17 mouse cellular contexts compared by ENCODE assay signal in genomic region chr1:156964586-156964932, GRCm38 (mm10). TPM values are rescaled to one million over a fixed set of nuclear protein-coding genes. Genes with fewer than 3 reads are reported as not detected.
DNase-seq lines count a peak whose midpoint lies in the region; ATAC-seq and TF ChIP-seq lines count a peak whose summit lies in the region.
"Had no signal": no experiment of that assay in that cellular context is flagged by ENCODE, and none has a peak within 500 bp of the region (broad histone marks: within the 10 kb centered on the region; RNA-seq: fewer than 3 reads in every experiment).

No protein-coding gene starts in this region.

- ATAC-seq in forebrain, embryonic 13.5 days = no peak
- no peak for ATAC-seq in forebrain, embryonic 11.5 days (replicated peaks; ENCODE audit: low FRiP score)
- no peak for ATAC-seq in hindbrain, postnatal 0 days
- no peak for ATAC-seq in hindbrain, embryonic 11.5 days (ENCODE audit: low FRiP score)
- peak; percentile 32; the same call in 1 of the 2 replicates for ATAC-seq in embryonic facial prominence, embryonic 12.5 days (ENCODE audit: insufficient number of reproducible peaks, insufficient read depth, low FRiP score, low TSS enrichment)
- ATAC-seq in limb, embryonic 15.5 days (ENCODE audit: insufficient number of reproducible peaks, low FRiP score, low TSS enrichment, low read depth) = peak; percentile 74; the same call in 1 of the 2 replicates
- no peak for ATAC-seq in kidney, embryonic 14.5 days (ENCODE audit: low FRiP score, low TSS enrichment)
- ATAC-seq: hindbrain, embryonic 16.5 days; liver, embryonic 12.5 days had no signal

- H3K27ac ChIP-seq in forebrain, embryonic 13.5 days = peak overlapping the region; percentile 61
- no peak overlapping the region for H3K27ac ChIP-seq in forebrain, embryonic 11.5 days (ENCODE audit: low read depth, low read length)
- H3K27ac ChIP-seq in hindbrain, postnatal 0 days = 0 out of 2 replicates have a peak overlapping the region, but pooled peaks have one; percentile 1
- no peak overlapping the region for H3K27ac ChIP-seq in hindbrain, embryonic 11.5 days (ENCODE audit: low read depth, low read length)
- H3K27ac ChIP-seq in embryonic facial prominence, embryonic 12.5 days = no peak overlapping the region
- no peak overlapping the region for H3K27ac ChIP-seq in limb, embryonic 15.5 days
- H3K27ac ChIP-seq in kidney, embryonic 14.5 days (ENCODE audit: low read depth, low read length) = no peak overlapping the region; the same call in 1 of the 2 replicates
- H3K27ac ChIP-seq: gastrocnemius, adult 2 months; heart, adult 2 months; lung, embryonic 15.5 days had no signal

- no peaks in the 10 kb centered on the region for H3K36me3 ChIP-seq in forebrain, embryonic 13.5 days (ENCODE audit: poor library complexity, severe bottlenecking)
- H3K36me3 ChIP-seq in forebrain, embryonic 11.5 days (ENCODE audit: control insufficient read depth, insufficient read depth, low read length) = no peaks in the 10 kb centered on the region
- H3K36me3 ChIP-seq in hindbrain, postnatal 0 days (ENCODE audit: insufficient read depth, low read length) = no peaks in the 10 kb centered on the region
- H3K36me3 ChIP-seq in hindbrain, embryonic 11.5 days (ENCODE audit: control insufficient read depth, insufficient read depth, low read length) = no peaks in the 10 kb centered on the region
- H3K36me3 ChIP-seq in embryonic facial prominence, embryonic 12.5 days = no peaks in the 10 kb centered on the region
- no peaks in the 10 kb centered on the region for H3K36me3 ChIP-seq in limb, embryonic 15.5 days
- H3K36me3 ChIP-seq in kidney, embryonic 14.5 days (ENCODE audit: control insufficient read depth, insufficient read depth, low read length) = no peaks in the 10 kb centered on the region
- H3K36me3 ChIP-seq: liver, embryonic 12.5 days; lung, embryonic 15.5 days had no signal

- H3K4me3 ChIP-seq in forebrain, embryonic 13.5 days = no peak overlapping the region
- H3K4me3 ChIP-seq in forebrain, embryonic 11.5 days (ENCODE audit: low read depth, low read length) = no peak overlapping the region
- no peak overlapping the region for H3K4me3 ChIP-seq in hindbrain, postnatal 0 days (ENCODE audit: low read length)
- no peak overlapping the region for H3K4me3 ChIP-seq in hindbrain, embryonic 11.5 days (ENCODE audit: low read depth, low read length)
- H3K4me3 ChIP-seq in embryonic facial prominence, embryonic 12.5 days = no peak overlapping the region
- H3K4me3 ChIP-seq in limb, embryonic 15.5 days = no peak overlapping the region
- no peak overlapping the region for H3K4me3 ChIP-seq in kidney, embryonic 14.5 days (ENCODE audit: low read length)
- H3K4me3 ChIP-seq: gastrocnemius, adult 2 months; heart, adult 2 months; liver, embryonic 12.5 days; lung, embryonic 15.5 days had no signal

- no peak overlapping the region for H3K9ac ChIP-seq in forebrain, embryonic 13.5 days
- H3K9ac ChIP-seq in forebrain, embryonic 11.5 days (ENCODE audit: low read length) = no peak overlapping the region
- H3K9ac ChIP-seq in hindbrain, postnatal 0 days (replicated peaks; ENCODE audit: low read length) = no peak overlapping the region
- no peak overlapping the region for H3K9ac ChIP-seq in hindbrain, embryonic 11.5 days (ENCODE audit: low read depth, low read length)
- no peak overlapping the region for H3K9ac ChIP-seq in embryonic facial prominence, embryonic 12.5 days
- no peak overlapping the region for H3K9ac ChIP-seq in limb, embryonic 15.5 days
- no peak overlapping the region for H3K9ac ChIP-seq in kidney, embryonic 14.5 days (ENCODE audit: low read depth, low read length)
- H3K9ac ChIP-seq: liver, embryonic 12.5 days; lung, embryonic 15.5 days had no signal

- no peak overlapping the region for H3K4me2 ChIP-seq in forebrain, embryonic 13.5 days
- H3K4me2 ChIP-seq in forebrain, embryonic 11.5 days (ENCODE audit: low read depth, low read length, severe bottlenecking) = no peak overlapping the region
- H3K4me2 ChIP-seq in hindbrain, postnatal 0 days (ENCODE audit: low read depth, low read length) = no peak overlapping the region
- H3K4me2 ChIP-seq in hindbrain, embryonic 11.5 days (replicated peaks; ENCODE audit: low read depth, low read length) = no peak overlapping the region
- no peak overlapping the region for H3K4me2 ChIP-seq in embryonic facial prominence, embryonic 12.5 days (replicated peaks)
- H3K4me2 ChIP-seq in limb, embryonic 15.5 days = no peak overlapping the region
- H3K4me2 ChIP-seq in kidney, embryonic 14.5 days (replicated peaks; ENCODE audit: low read depth, low read length) = no peak overlapping the region
- H3K4me2 ChIP-seq: liver, embryonic 12.5 days; lung, embryonic 15.5 days had no signal

- WGBS in forebrain, embryonic 13.5 days = 80% methylated on average over 4 of the region's 4 CpGs
- 78% methylated on average over 4 of the region's 4 CpGs for WGBS in forebrain, embryonic 11.5 days
- WGBS in hindbrain, postnatal 0 days = 72% methylated on average over 4 of the region's 4 CpGs
- 81% methylated on average over 4 of the region's 4 CpGs for WGBS in hindbrain, embryonic 11.5 days
- WGBS in embryonic facial prominence, embryonic 12.5 days = 45% methylated on average over 4 of the region's 4 CpGs
- WGBS in limb, embryonic 15.5 days = 30% methylated on average over 4 of the region's 4 CpGs
- WGBS in kidney, embryonic 14.5 days = 82% methylated on average over 4 of the region's 4 CpGs

- peaks cover 15% of the 10 kb centered on the region for H3K4me1 ChIP-seq in forebrain, embryonic 13.5 days
- no peaks in the 10 kb centered on the region for H3K4me1 ChIP-seq in forebrain, embryonic 11.5 days (replicated peaks; ENCODE audit: control insufficient read depth, insufficient read depth, low read length)
- no peaks in the 10 kb centered on the region for H3K4me1 ChIP-seq in hindbrain, postnatal 0 days (ENCODE audit: insufficient read depth, low read length)
- peaks cover 2% of the 10 kb centered on the region; the same call in 1 of the 2 replicates for H3K4me1 ChIP-seq in hindbrain, embryonic 11.5 days (replicated peaks; ENCODE audit: control insufficient read depth, insufficient read depth, low read length)
- peaks cover 18% of the 10 kb centered on the region for H3K4me1 ChIP-seq in embryonic facial prominence, embryonic 12.5 days
- H3K4me1 ChIP-seq in limb, embryonic 15.5 days = peaks cover 11% of the 10 kb centered on the region; the same call in 1 of the 2 replicates
- no peaks in the 10 kb centered on the region for H3K4me1 ChIP-seq in kidney, embryonic 14.5 days (ENCODE audit: control insufficient read depth, insufficient read depth, low read length)

- no peak for TF ChIP-seq CTCF in hindbrain, postnatal 0 days (IDR thresholded peaks at IDR 0.05; ENCODE audit: low read depth)

- DNase-seq in forebrain, embryonic 11.5 days (ENCODE audit: low spot score) = no peak
- DNase-seq in hindbrain, postnatal 0 days (ENCODE audit: low spot score) = no peak
- DNase-seq in hindbrain, embryonic 11.5 days (ENCODE audit: low spot score) = no peak
- DNase-seq in thymus, postnatal 0 days (ENCODE audit: low spot score) = no peak
- DNase-seq: adrenal gland, postnatal 10 days; gastrocnemius, adult 2 months; heart, adult 2 months; kidney, adult 2 months; kidney, postnatal 36 days; thymus, postnatal 25 days had no signal

- no peaks in the 10 kb centered on the region for H3K9me3 ChIP-seq in forebrain, embryonic 13.5 days (replicated peaks)
- H3K9me3 ChIP-seq in forebrain, embryonic 11.5 days (ENCODE audit: control insufficient read depth, low read length) = no peaks in the 10 kb centered on the region
- H3K9me3 ChIP-seq in hindbrain, postnatal 0 days (ENCODE audit: low read length) = no peaks in the 10 kb centered on the region
- no peaks in the 10 kb centered on the region for H3K9me3 ChIP-seq in hindbrain, embryonic 11.5 days (ENCODE audit: control insufficient read depth, low read length)
- no peaks in the 10 kb centered on the region for H3K9me3 ChIP-seq in embryonic facial prominence, embryonic 12.5 days
- H3K9me3 ChIP-seq in limb, embryonic 15.5 days = no peaks in the 10 kb centered on the region
- H3K9me3 ChIP-seq in kidney, embryonic 14.5 days (ENCODE audit: control insufficient read depth, low read length) = no peaks in the 10 kb centered on the region
- H3K9me3 ChIP-seq: liver, embryonic 12.5 days; lung, embryonic 15.5 days had no signal

- no peaks in the 10 kb centered on the region for H3K27me3 ChIP-seq in forebrain, embryonic 13.5 days
- no peaks in the 10 kb centered on the region for H3K27me3 ChIP-seq in forebrain, embryonic 11.5 days (ENCODE audit: control insufficient read depth, insufficient read depth, low read length)
- no peaks in the 10 kb centered on the region for H3K27me3 ChIP-seq in hindbrain, postnatal 0 days (ENCODE audit: insufficient read depth, low read length)
- H3K27me3 ChIP-seq in hindbrain, embryonic 11.5 days (ENCODE audit: control insufficient read depth, insufficient read depth, low read length) = no peaks in the 10 kb centered on the region
- no peaks in the 10 kb centered on the region for H3K27me3 ChIP-seq in embryonic facial prominence, embryonic 12.5 days
- no peaks in the 10 kb centered on the region for H3K27me3 ChIP-seq in limb, embryonic 15.5 days
- no peaks in the 10 kb centered on the region for H3K27me3 ChIP-seq in kidney, embryonic 14.5 days (ENCODE audit: control insufficient read depth, insufficient read depth, low read length)
- H3K27me3 ChIP-seq: liver, embryonic 12.5 days; lung, embryonic 15.5 days had no signal

RNA-seq across cellular contexts. Expression of gene Ralgps2, which starts 25.1 kb away (rescaled TPM):
- polyA plus RNA-seq in forebrain, embryonic 13.5 days (2015; fragmentation: Nextera tagmentation; extraction: Ambion mirVana) = 123 and 133 TPM in 2 replicates
- 73.8 and 82.0 TPM in 2 replicates for polyA plus RNA-seq in forebrain, embryonic 11.5 days (2014; fragmentation: Nextera tagmentation; extraction: Ambion mirVana)
- total RNA-seq in hindbrain, postnatal 0 days (2014; rRNA removed) = 52.8 and 53.6 TPM in 2 replicates
- 70.1 and 75.5 TPM in 2 replicates for polyA plus RNA-seq in hindbrain, postnatal 0 days (2015; fragmentation: Nextera tagmentation; extraction: Ambion mirVana)
- polyA plus RNA-seq in hindbrain, embryonic 11.5 days (2014; fragmentation: Nextera tagmentation; extraction: Ambion mirVana) = 85.5 and 103 TPM in 2 replicates
- polyA plus RNA-seq in embryonic facial prominence, embryonic 12.5 days (2016; fragmentation: Nextera tagmentation; extraction: Ambion mirVana) = 96.3 and 101 TPM in 2 replicates
- 84.1 and 88.8 TPM in 2 replicates for polyA plus RNA-seq in limb, embryonic 15.5 days (2015; fragmentation: Nextera tagmentation; extraction: Ambion mirVana)
- 62.3 and 80.8 TPM in 2 replicates for polyA plus RNA-seq in kidney, embryonic 14.5 days (2014; fragmentation: Nextera tagmentation; extraction: Ambion mirVana)
- 109 and 131 TPM in 2 replicates for polyA plus RNA-seq in thymus, postnatal 0 days (2015; fragmentation: Nextera tagmentation; extraction: Ambion mirVana)

Comparison
In these comparisons a context has a peak if more than half of its experiments do, and no peak if none do; other contexts are left out.
1. H3K27ac ChIP-seq: peak in forebrain, embryonic 13.5 days (single experiment) and hindbrain, postnatal 0 days (single experiment); none in forebrain, embryonic 11.5 days (single experiment), hindbrain, embryonic 11.5 days (single experiment), embryonic facial prominence, embryonic 12.5 days (single experiment), limb, embryonic 15.5 days (single experiment) and kidney, embryonic 14.5 days (single experiment).
2. ATAC-seq: peak in embryonic facial prominence, embryonic 12.5 days (single experiment) and limb, embryonic 15.5 days (single experiment); none in forebrain, embryonic 13.5 days (single experiment), forebrain, embryonic 11.5 days (single experiment), hindbrain, postnatal 0 days (single experiment), hindbrain, embryonic 11.5 days (single experiment) and kidney, embryonic 14.5 days (single experiment).